Mouse (Mus musculus): ENCODE measurements at regions not wholly inside any gene's neighbourhood (a gene's known extent, or its start where the extent isn't known, plus 50 kb on each side); places are given as distances from the start of the nearest gene placed in this dataset.

GRCm38 (mm10) chr14:108334879-108335278 is 579.1 kb downstream of the Slitrk1 start:
- DNase-seq, result no peak

GRCm38 (mm10) chr14:108326425-108326824 is 587.5 kb downstream of the Slitrk1 start:
- no peak for DNase-seq

- no peak for DNase-seq
Measured at GRCm38 (mm10) chr14:108323364-108324037, 590.5 kb downstream of the Slitrk1 start.

GRCm38 (mm10) chr14:108307627-108308026 is 606.3 kb downstream of the Slitrk1 start:
- no peak for DNase-seq

- DNase-seq, result no peak
Measured at GRCm38 (mm10) chr14:108279630-108280029, 634.3 kb downstream of the Slitrk1 start.

GRCm38 (mm10) chr14:108261083-108261482 is 652.9 kb downstream of the Slitrk1 start:
- DNase-seq, result no peak

GRCm38 (mm10) chr14:108247365-108247764 is 666.6 kb downstream of the Slitrk1 start:
- DNase-seq, result no peak

GRCm38 (mm10) chr14:108225483-108226124 is 688.4 kb downstream of the Slitrk1 start:
- no peak for DNase-seq

GRCm38 (mm10) chr14:108209246-108209645 is 704.7 kb downstream of the Slitrk1 start:
- no peak for DNase-seq

- DNase-seq, result peak; percentile 8 to 29
Measured at GRCm38 (mm10) chr14:108199133-108199532, 714.8 kb downstream of the Slitrk1 start.

GRCm38 (mm10) chr14:108180920-108181319 is 733.0 kb downstream of the Slitrk1 start:
- no peak for DNase-seq

GRCm38 (mm10) chr14:108175275-108175860 is 738.6 kb downstream of the Slitrk1 start:
- DNase-seq, result no peak

GRCm38 (mm10) chr14:108152981-108153380 is 761.0 kb downstream of the Slitrk1 start:
- DNase-seq, result peak; percentile 20 to 25

GRCm38 (mm10) chr14:108123147-108123546 is 790.8 kb downstream of the Slitrk1 start:
- DNase-seq, result no peak

- no peak for DNase-seq
Measured at GRCm38 (mm10) chr14:108105009-108105408, 808.9 kb downstream of the Slitrk1 start.

- DNase-seq, result peak in 1 of 2 experiments; percentile 2
Measured at GRCm38 (mm10) chr14:108090965-108091364, 823.0 kb downstream of the Slitrk1 start.

GRCm38 (mm10) chr14:108049997-108050396 is 864.0 kb downstream of the Slitrk1 start:
- no peak for DNase-seq

GRCm38 (mm10) chr14:108035959-108036358 is 878.0 kb downstream of the Slitrk1 start:
- DNase-seq, result no peak

GRCm38 (mm10) chr14:108034162-108034561 is 879.8 kb downstream of the Slitrk1 start:
- DNase-seq, result no peak

GRCm38 (mm10) chr14:108022551-108022950 is 891.4 kb downstream of the Slitrk1 start:
- no peak for DNase-seq

GRCm38 (mm10) chr14:108022066-108022465 is 891.9 kb downstream of the Slitrk1 start:
- DNase-seq, result no peak

- DNase-seq, result no peak
Measured at GRCm38 (mm10) chr14:108021331-108021730, 892.6 kb downstream of the Slitrk1 start.

GRCm38 (mm10) chr14:107987752-107988285 is 926.1 kb downstream of the Slitrk1 start:
- no peak for DNase-seq

GRCm38 (mm10) chr14:107978141-107978540 is 935.8 kb downstream of the Slitrk1 start:
- DNase-seq, result no peak
